Mouse (Mus musculus): ENCODE data around the gene Tspoap1. TPM values are rescaled to one million over a fixed set of nuclear protein-coding genes. Genes with fewer than 3 reads are reported as not detected.

The Tspoap1 gene
- polyA plus RNA-seq, 1 experiment, result 3.1 TPM

DNA sequence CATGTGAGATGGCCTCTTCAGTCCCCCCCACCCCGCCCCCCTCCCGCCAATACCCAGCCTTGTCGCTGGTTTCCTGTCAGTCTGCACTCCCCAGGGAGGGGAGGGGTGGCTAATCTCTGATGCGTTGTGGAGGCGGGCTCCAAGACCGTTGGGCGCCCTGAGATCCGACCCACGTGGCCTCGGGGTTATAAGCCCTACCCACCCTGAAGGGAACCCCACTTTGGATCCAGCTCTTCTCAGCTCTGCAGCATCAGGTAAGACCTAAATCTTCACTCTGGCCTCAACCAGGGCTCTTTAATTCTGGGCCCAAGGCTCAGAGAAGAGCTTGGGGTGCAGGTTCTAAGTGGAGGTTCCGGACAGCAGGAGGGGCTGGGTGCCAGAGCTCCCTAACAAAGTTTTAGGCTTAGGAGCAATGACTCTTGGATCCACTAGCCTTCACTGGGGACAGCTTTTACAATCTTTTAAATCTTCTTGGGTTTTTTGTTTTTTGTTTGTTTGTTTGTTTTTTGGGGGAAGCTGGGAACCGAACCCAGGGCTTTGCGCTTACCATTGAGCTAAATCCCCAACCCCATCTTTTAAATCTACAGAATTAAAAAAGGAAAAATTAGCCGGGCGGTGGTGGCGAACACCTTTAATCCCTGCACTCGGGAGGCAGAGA is 4.9 kb upstream of the Tspoap1 start:
- 76% methylated on average over 17 of the region's 17 CpGs for WGBS

DNA sequence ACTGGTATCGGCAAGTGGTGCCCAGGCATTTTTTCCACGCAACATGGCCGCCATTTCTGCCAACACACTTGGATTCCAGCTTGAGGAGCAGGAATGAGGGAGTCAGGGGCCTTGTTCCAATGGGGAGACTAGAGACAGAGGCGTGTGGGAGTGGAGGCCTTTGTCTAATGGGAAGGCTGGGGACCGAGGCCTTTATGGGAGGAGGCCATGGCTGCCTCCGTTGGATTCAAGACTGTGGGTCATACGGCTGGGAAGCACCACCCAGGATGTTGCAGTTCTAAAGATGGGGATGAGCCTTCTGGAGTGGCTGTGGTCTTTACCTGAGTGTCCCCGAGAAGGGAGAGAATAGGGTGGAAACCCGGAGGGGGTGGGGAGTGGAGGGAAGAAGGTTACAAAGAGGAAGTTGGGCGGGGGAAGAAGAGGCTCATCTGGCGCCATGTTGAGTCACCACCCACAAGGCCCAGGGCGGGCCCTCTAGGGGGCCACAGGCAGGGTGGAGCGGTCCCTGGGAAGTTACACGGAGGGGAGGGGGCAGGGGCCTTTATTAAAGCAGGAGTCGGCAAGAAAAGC is 4.0 kb upstream of the Tspoap1 start:
- no peak for TF ChIP-seq POLR2A (IDR thresholded peaks at IDR 0.05; ENCODE audit: low read depth, low read length)
- TF ChIP-seq CTCF (conservative IDR thresholded peaks at IDR 0.05; ENCODE audit: insufficient read depth, insufficient read length, low read depth, low read length), result no peak
- DNase-seq, result no peak
- 80% methylated on average over 15 of the region's 15 CpGs for WGBS
- peak overlapping the region; percentile 63; the same call in 1 of the 2 replicates for H3K27ac ChIP-seq (ENCODE audit: insufficient read depth, low read depth, low read length)
- no peaks in the 10 kb centered on the region for H3K27me3 ChIP-seq (replicated peaks; ENCODE audit: control insufficient read depth, insufficient read depth, low read length)
- H3K4me1 ChIP-seq (ENCODE audit: control insufficient read depth, insufficient read depth, low read length), result no peaks in the 10 kb centered on the region
- H3K36me3 ChIP-seq (ENCODE audit: control insufficient read depth, insufficient read depth, low read length), result no peaks in the 10 kb centered on the region
- peak overlapping the region; percentile 35 for H3K4me3 ChIP-seq (ENCODE audit: insufficient read depth, low read depth, low read length)

More for the DNA sequence above, 4.9 kb upstream of the Tspoap1 start:
- Histone ChIP-seq H3K36me3 (ENCODE audit: control insufficient read depth, insufficient read depth, low read length) (no peaks in the 10 kb centered on the region), H3K4me3 (ENCODE audit: insufficient read depth, low read depth, low read length) (no peak overlapping the region), H3K27ac (ENCODE audit: insufficient read depth, low read depth, low read length) (no peak overlapping the region), H3K27me3 (replicated peaks; ENCODE audit: control insufficient read depth, insufficient read depth, low read length) (no peaks in the 10 kb centered on the region), H3K4me1 (ENCODE audit: control insufficient read depth, insufficient read depth, low read length) (no peaks in the 10 kb centered on the region)
- DNase-seq, result peak; percentile 49
- TF ChIP-seq POLR2A (IDR thresholded peaks at IDR 0.05; ENCODE audit: low read depth, low read length) (no peak), CTCF (conservative IDR thresholded peaks at IDR 0.05; ENCODE audit: insufficient read depth, insufficient read length, low read depth, low read length) (no peak)

DNA sequence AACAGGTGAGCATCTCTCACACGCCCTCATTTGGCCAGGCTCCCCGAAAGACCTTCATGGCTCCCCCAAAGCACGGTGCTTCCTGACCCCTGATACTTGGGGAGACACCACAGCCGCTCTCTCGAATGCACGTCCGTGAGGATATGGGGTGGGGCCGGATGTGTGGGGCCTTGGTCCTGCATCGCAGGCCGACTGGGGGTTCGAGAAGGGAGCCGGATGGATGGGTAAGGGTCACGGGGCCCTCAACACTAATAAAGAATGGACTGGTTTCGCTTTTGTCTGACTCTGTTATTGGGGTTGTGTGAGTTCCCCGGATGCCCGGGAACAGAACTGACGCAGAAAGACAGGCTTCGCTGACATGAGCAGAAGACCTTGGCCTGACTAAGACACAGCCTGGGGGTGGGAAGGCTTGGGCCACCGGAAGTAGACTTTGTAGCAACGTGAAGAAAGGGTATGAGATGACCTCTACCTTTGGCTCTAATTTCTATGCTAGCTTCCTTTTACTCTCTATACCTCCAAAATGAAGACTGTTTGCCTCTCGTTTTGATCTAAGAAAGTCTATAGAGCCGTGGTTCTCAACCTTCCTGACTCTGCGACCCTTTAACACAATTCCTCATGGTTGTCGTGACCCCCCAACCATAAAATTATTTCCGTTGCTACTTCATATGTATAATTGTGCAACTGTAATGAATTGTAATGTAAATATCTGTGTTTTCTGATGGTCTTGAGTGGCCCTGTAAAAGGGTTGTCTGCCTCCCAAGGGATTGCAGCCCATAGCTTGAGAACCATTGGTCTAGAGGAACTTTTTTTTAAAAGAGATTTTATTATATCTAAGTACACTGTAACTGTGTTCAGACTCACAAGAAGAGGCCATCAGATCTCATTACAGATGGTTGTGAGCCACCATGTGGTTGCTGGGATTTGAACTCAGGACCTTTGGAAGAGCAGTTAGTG is 3.1 kb upstream of the Tspoap1 start:
- Histone ChIP-seq H3K36me3 (ENCODE audit: control insufficient read depth, insufficient read depth, low read length) (no peaks in the 10 kb centered on the region), H3K4me1 (ENCODE audit: control insufficient read depth, insufficient read depth, low read length) (no peaks in the 10 kb centered on the region), H3K27me3 (replicated peaks; ENCODE audit: control insufficient read depth, insufficient read depth, low read length) (no peaks in the 10 kb centered on the region), H3K4me3 (ENCODE audit: insufficient read depth, low read depth, low read length) (peak overlapping the region; percentile 35), H3K27ac (ENCODE audit: insufficient read depth, low read depth, low read length) (no peak overlapping the region)
- TF ChIP-seq POLR2A (IDR thresholded peaks at IDR 0.05; ENCODE audit: low read depth, low read length) (no peak), CTCF (conservative IDR thresholded peaks at IDR 0.05; ENCODE audit: insufficient read depth, insufficient read length, low read depth, low read length) (no peak)
- 83% methylated on average over 25 of the region's 25 CpGs for WGBS
- DNase-seq, result no peak

DNA sequence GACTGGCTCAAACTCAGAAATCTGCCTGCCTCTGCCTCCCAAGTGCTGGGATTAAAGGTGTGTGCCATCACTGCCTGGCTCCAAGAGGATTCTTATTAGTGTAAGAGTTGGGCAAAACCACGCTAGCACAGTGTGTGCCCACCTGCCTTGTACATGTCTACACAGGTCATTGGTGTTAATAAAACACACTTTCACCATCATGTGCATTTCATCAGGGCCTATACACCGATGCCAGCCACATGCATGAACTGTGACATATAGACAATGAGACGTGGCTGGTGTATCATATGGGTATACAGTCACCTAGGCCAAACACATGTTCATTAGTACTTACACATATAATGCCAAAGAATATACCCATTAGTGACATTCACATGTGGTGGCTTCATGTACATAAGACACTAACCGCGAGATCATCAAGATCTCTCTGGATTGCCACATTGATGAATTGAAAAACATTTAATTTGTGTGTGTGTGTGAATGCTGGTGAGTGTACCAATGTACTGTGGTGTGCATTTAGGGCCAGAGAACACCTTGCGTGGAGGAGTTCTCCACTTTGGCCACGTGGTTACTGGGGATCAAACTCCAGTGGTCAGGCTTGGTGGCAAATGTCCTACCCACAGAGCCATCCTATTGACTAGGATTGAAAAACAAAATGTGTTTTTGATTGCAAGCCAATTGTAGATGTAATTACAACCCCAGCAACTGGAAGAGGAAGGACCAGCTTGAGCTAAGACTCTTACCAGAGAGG is 2.0 kb upstream of the Tspoap1 start:
- no peaks in the 10 kb centered on the region for H3K27me3 ChIP-seq (replicated peaks; ENCODE audit: control insufficient read depth, insufficient read depth, low read length)
- no peak for DNase-seq
- H3K4me3 ChIP-seq (ENCODE audit: insufficient read depth, low read depth, low read length), result no peak overlapping the region
- no peaks in the 10 kb centered on the region for H3K4me1 ChIP-seq (ENCODE audit: control insufficient read depth, insufficient read depth, low read length)
- H3K36me3 ChIP-seq (ENCODE audit: control insufficient read depth, insufficient read depth, low read length), result no peaks in the 10 kb centered on the region
- WGBS, result 80% methylated on average over 7 of the region's 7 CpGs
- H3K27ac ChIP-seq (ENCODE audit: insufficient read depth, low read depth, low read length), result no peak overlapping the region
- TF ChIP-seq CTCF (conservative IDR thresholded peaks at IDR 0.05; ENCODE audit: insufficient read depth, insufficient read length, low read depth, low read length) (no peak), POLR2A (IDR thresholded peaks at IDR 0.05; ENCODE audit: low read depth, low read length) (no peak)

DNA sequence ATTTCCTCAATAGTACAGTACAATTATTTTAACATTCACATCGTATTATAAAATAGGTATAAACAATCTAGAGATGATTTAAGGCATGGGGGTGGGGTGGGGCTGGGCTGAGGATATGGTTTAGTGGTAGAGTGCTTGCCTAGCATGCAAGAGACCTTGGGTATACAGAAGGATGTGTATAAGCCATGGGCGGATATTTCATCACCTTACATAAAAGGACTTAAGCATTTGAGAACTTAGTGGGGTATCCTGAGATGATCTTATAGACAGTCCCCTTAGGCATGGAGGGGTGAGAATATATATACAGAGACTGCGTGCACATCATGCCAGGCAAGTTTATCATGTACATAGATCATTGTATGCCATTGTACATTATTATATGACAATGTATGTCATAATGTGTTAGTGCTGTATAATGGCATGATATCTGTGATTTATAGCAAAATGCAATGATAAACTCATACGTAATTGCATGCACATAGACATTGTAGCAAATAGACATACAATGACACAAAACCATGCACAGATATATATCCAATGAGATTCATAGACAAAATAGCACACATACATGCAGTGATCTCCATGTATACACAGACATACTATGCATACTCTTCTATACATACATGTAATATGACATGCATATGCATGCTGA is 1.3 kb upstream of the Tspoap1 start:
- Histone ChIP-seq H3K36me3 (ENCODE audit: control insufficient read depth, insufficient read depth, low read length) (no peaks in the 10 kb centered on the region), H3K4me1 (ENCODE audit: control insufficient read depth, insufficient read depth, low read length) (no peaks in the 10 kb centered on the region), H3K27ac (ENCODE audit: insufficient read depth, low read depth, low read length) (no peak overlapping the region), H3K27me3 (replicated peaks; ENCODE audit: control insufficient read depth, insufficient read depth, low read length) (no peaks in the 10 kb centered on the region), H3K4me3 (ENCODE audit: insufficient read depth, low read depth, low read length) (no peak overlapping the region)
- no peak for DNase-seq
- WGBS, result 72% methylated on average over 4 of the region's 4 CpGs
- no peak for TF ChIP-seq CTCF (conservative IDR thresholded peaks at IDR 0.05; ENCODE audit: insufficient read depth, insufficient read length, low read depth, low read length)
- TF ChIP-seq POLR2A (IDR thresholded peaks at IDR 0.05; ENCODE audit: low read depth, low read length), result no peak

DNA sequence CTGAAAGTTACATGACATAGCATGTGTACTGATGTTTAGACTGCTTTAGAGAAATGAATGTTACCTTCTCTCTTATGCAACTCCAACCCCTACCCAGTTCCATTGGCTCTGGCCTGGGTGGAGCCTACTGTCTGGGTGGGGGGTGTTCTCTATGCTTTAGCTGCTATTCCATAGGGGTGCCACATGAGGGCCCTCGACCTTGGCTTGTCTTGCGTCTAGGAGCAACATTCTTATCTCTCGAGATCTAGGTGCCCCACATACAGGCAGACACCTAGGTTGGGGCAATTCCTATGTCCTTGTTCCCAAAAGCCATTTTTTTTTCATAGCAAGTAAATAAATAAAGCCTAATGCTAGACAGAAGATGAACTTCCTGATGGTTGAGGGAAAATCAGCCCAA is 734 bp upstream of the Tspoap1 start:
- WGBS, result 12% methylated on average over 3 of the region's 3 CpGs
- Histone ChIP-seq H3K27ac (ENCODE audit: insufficient read depth, low read depth, low read length) (no peak overlapping the region), H3K4me3 (ENCODE audit: insufficient read depth, low read depth, low read length) (no peak overlapping the region), H3K27me3 (replicated peaks; ENCODE audit: control insufficient read depth, insufficient read depth, low read length) (no peaks in the 10 kb centered on the region), H3K36me3 (ENCODE audit: control insufficient read depth, insufficient read depth, low read length) (no peaks in the 10 kb centered on the region), H3K4me1 (ENCODE audit: control insufficient read depth, insufficient read depth, low read length) (no peaks in the 10 kb centered on the region)
- DNase-seq, result no peak
- TF ChIP-seq CTCF (conservative IDR thresholded peaks at IDR 0.05; ENCODE audit: insufficient read depth, insufficient read length, low read depth, low read length) (0 out of 2 replicates have a peak, but pooled peaks have one; percentile 15), POLR2A (IDR thresholded peaks at IDR 0.05; ENCODE audit: low read depth, low read length) (no peak)
